Mouse (Mus musculus) liver, embryonic 14.5 days (tissue): ENCODE measurements around the gene Zfp366. TPM values are rescaled to one million over a fixed set of nuclear protein-coding genes. Genes with fewer than 3 reads are reported as not detected.

Experiments used
- ATAC-seq: fragments of 200-750 bp; cut with Nextera tagmentation; 2 replicates; pipeline ENCODE4 v1.8.0; 2017; ENCODE audit warnings: moderate number of reproducible peaks, mild to moderate bottlenecking, moderate library complexity; ENCODE audit not compliant: insufficient read depth
- DNase-seq, 3 experiments: peaks; one replicate each; pipeline ENCODE4 v3.0.0-alpha.2; 2012 to 2013; ENCODE audit warnings: low read depth in 3 of 3, low spot score in 3 of 3
- H3K27ac ChIP-seq: fragments of 300-500 bp; sonication (generic); 2 replicates; pipeline ENCODE4 v1.5.1; 2014; ENCODE audit warnings: moderate library complexity, mild to moderate bottlenecking, control low read depth, inconsistent platforms
- H3K27me3 ChIP-seq: fragments of 300-500 bp; sonication (generic); 2 replicates; pipeline ENCODE4 v1.6.1; 2014; ENCODE audit warnings: mild to moderate bottlenecking, low read length, moderate library complexity; ENCODE audit not compliant: control insufficient read depth, insufficient read depth
- H3K36me3 ChIP-seq: fragments of 300-500 bp; sonication (generic); replicated peaks from 2 replicates; pipeline ENCODE4 v1.6.1; 2014; ENCODE audit warnings: low read depth; ENCODE audit not compliant: control insufficient read depth, insufficient read depth
- H3K4me1 ChIP-seq, 2 experiments: fragments of 200-500 bp in 1 of 2; fragments of 300-500 bp in 1 of 2; sonication (generic) in 1 of 2; replicated peaks; 2 replicates each; pipeline ENCODE4 v1.6.1; 2012 to 2014; ENCODE audit warnings: antibody characterized with exemption in 1 of 2, inconsistent platforms in 1 of 2, low read length in 1 of 2; ENCODE audit not compliant: control insufficient read depth in 2 of 2, insufficient read depth in 2 of 2
- H3K4me2 ChIP-seq: fragments of 300-500 bp; sonication (generic); 2 replicates; pipeline ENCODE4 v1.6.1; 2014; ENCODE audit warnings: low read depth, mild to moderate bottlenecking, control low read depth, moderate library complexity
- H3K4me3 ChIP-seq, 2 experiments: fragments of 200-500 bp in 1 of 2; fragments of 300-500 bp in 1 of 2; sonication (generic) in 1 of 2; 2 replicates each; pipeline ENCODE4 v1.5.1; 2012 to 2014; ENCODE audit warnings: low read depth in 2 of 2, low read length in 2 of 2, mild to moderate bottlenecking in 2 of 2, control low read depth in 1 of 2, inconsistent platforms in 1 of 2, moderate library complexity in 1 of 2; ENCODE audit not compliant: insufficient read depth in 1 of 2
- H3K9ac ChIP-seq: fragments of 300-500 bp; sonication (generic); replicated peaks from 2 replicates; pipeline ENCODE4 v1.6.1; 2014; ENCODE audit warnings: mild to moderate bottlenecking, control low read depth, moderate library complexity
- H3K9me3 ChIP-seq: fragments of 300-500 bp; sonication (generic); 2 replicates; pipeline ENCODE4 v1.6.1; 2016; ENCODE audit warnings: low read length, mixed read lengths; ENCODE audit not compliant: control insufficient read depth
- CTCF ChIP-seq: IDR thresholded peaks from 2 replicates; pipeline ENCODE4 v1.5.1; 2016; ENCODE audit warnings: antibody characterized with exemption, low read depth, control low read depth
- EP300 ChIP-seq: IDR thresholded peaks from 2 replicates; pipeline ENCODE4 v1.6.1; 2016; ENCODE audit warnings: antibody characterized with exemption, low read depth
- WGBS: fragments of 180-500 bp; shearing (Covaris S2); extraction: QIAGEN DNeasy Blood & Tissue Kit; methylation state at CpG from one replicate; pipeline ENCODE4 v1.1.7; 2014; ENCODE audit not compliant: insufficient replicate concordance; 5-methylcytosine and 5-hydroxymethylcytosine counted together
- polyA plus RNA-seq, 2 experiments: library from polyadenylated mRNA; depleted of rRNA in 1 of 2; stranded (reverse) in 1 of 2; unstranded in 1 of 2; fragments of >200 nt; fragmentation: Nextera tagmentation in 1 of 2; extraction: Ambion mirVana in 1 of 2; gene quantifications; 2 replicates each; pipeline versions ENCODE4 v1.2.1 to v1.2.3; 2012 to 2014

The Zfp366 gene
- polyA plus RNA-seq, 2 experiments, result 0.28 to 0.46 TPM

DNA sequence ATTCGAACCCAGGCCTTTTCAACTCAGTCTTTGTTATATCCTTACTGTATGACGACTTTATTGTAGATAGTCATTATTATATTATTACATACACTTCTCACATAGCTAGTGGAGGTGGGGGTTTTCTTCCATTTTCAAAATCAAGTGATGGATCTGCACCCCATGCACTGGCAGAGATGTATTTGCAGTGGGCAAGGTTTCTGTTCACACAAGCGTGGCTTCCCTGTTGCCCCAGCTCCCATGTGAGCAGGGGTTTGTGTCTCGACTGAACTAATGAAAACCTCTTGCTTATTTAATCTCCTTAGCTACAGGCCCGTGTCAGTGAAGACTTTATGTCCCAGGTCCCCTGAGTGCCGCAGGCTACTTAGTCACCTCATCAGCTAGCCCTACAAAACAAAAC lies 59.8 kb downstream of the Zfp366 start:
- whole genome bisulfite sequencing, result 53% methylated on average over 6 of the region's 6 CpGs
- H3K36me3 ChIP-seq, result no peaks in the 10 kb centered on the region
- H3K27me3 ChIP-seq, result no peaks in the 10 kb centered on the region
- H3K9me3 ChIP-seq, result no peaks in the 10 kb centered on the region
- H3K4me2 ChIP-seq, result no peak overlapping the region
- no peak for ATAC-seq
- no peak for DNase-seq
- peaks cover 0 to 2% of the 10 kb centered on the region in 2 experiments; a peak in 1 of 4 replicates for H3K4me1 ChIP-seq
- no peak overlapping the region for H3K27ac ChIP-seq
- H3K4me3 ChIP-seq, result no peak overlapping the region
- TF ChIP-seq CTCF (no peak), EP300 (no peak)
- no peak overlapping the region for H3K9ac ChIP-seq

GRCm38 (mm10) chr13:99244896-99245295 lies 60.3 kb downstream of the Zfp366 start:
- ATAC-seq, result no peak
- no peak for TF ChIP-seq CTCF
- no peak for TF ChIP-seq EP300

DNA sequence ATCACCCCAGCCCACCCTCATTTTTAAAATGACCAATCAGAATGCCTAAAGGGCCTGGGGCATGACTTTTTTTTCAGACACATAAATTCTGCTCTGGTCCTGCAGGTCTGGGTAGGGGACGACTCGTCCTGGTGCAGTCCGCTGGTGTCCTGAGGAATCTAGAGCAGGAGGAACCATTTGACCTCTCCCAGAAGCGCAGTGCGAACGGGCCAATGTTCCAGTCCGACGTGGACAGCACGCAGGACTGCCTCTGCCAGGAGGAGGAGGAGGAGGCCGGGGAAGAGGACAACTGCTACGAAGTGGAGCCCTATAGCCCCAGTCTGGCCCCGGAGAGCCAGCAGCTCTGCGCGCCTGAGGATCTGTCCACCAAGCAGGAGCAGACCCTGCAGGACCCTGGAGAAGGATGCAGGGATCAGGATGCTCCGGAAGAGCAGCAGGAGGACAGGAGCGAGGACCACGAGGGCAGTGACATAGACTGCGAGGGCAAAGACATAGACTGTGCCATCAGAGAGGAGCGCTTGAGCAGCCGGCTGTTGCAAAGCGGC lies 61.4 kb downstream of the Zfp366 start:
- WGBS, result 85% methylated on average over 21 of the region's 21 CpGs
- no peak overlapping the region for H3K4me2 ChIP-seq
- H3K9me3 ChIP-seq, result no peaks in the 10 kb centered on the region
- H3K27ac ChIP-seq, result no peak overlapping the region
- DNase-seq (no peak), ATAC-seq (no peak)
- no peaks in the 10 kb centered on the region for H3K27me3 ChIP-seq
- no peak overlapping the region for H3K4me3 ChIP-seq
- H3K36me3 ChIP-seq, result no peaks in the 10 kb centered on the region
- no peak overlapping the region for H3K9ac ChIP-seq
- peaks cover 0 to 2% of the 10 kb centered on the region in 2 experiments; a peak in 1 of 4 replicates for H3K4me1 ChIP-seq
- no peak for TF ChIP-seq CTCF
- no peak for TF ChIP-seq EP300

More at GRCm38 (mm10) chr13:99244896-99245295, 60.3 kb downstream of the Zfp366 start:
- H3K9me3 ChIP-seq, result no peaks in the 10 kb centered on the region
- H3K4me2 ChIP-seq, result no peak overlapping the region
- no peak overlapping the region for H3K4me3 ChIP-seq
- H3K27ac ChIP-seq, result no peak overlapping the region
- 61% methylated on average over 3 of the region's 3 CpGs for WGBS
- no peak overlapping the region for H3K9ac ChIP-seq
- H3K36me3 ChIP-seq, result no peaks in the 10 kb centered on the region
- peaks cover 0 to 2% of the 10 kb centered on the region in 2 experiments; a peak in 1 of 4 replicates for H3K4me1 ChIP-seq
- H3K27me3 ChIP-seq, result no peaks in the 10 kb centered on the region
- DNase-seq, result no peak

DNA sequence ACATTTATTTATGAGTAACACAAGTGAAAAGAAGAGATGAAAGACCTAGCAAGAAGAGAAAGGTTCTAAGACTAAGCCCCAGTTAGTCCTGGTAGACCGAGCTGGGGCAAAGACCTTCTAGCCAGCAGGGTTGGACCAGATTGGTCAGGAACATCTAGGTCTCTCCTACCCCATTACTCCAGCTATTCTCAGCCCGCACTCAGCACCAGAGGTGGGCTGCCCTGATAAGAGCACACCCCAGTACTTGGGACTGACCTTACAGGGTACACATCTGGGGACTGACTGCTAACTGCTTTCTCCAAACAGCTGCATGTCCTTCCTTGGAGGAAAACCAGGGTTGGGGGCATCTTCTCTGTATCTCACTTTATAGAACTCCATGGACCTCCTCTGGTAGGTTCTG lies 66.2 kb downstream of the Zfp366 start:
- DNase-seq, result no peak
- TF ChIP-seq CTCF, result no peak
- no peak for TF ChIP-seq EP300
- no peak overlapping the region for H3K9ac ChIP-seq
- no peak overlapping the region for H3K4me2 ChIP-seq
- no peak for ATAC-seq
- H3K27ac ChIP-seq, result no peak overlapping the region
- H3K9me3 ChIP-seq, result no peaks in the 10 kb centered on the region
- WGBS, result 60% methylated on average over 2 of the region's 2 CpGs
- H3K4me1 ChIP-seq, result no peaks in the 10 kb centered on the region
- no peak overlapping the region for H3K4me3 ChIP-seq
- no peaks in the 10 kb centered on the region for H3K27me3 ChIP-seq
- no peaks in the 10 kb centered on the region for H3K36me3 ChIP-seq

DNA sequence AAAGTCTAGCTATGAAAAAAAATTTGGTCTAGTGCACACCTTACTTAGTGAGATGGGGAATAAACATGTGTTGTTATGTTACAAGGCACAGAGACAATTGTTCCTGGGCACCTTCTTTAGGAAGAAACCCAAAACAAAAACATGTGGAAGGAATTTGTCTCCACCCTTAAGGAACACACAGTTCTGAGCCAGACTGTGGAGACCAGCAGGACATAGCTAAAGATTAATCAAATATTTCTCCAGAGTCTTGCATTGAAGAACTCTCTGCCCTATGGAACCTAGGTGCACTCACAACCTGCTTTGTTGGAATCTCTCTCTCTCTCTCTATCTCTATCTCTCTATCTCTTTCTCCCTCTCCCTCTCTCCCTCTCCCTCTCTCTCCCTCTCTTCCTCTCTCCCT lies 69.6 kb downstream of the Zfp366 start:
- H3K36me3 ChIP-seq, result no peaks in the 10 kb centered on the region
- H3K27me3 ChIP-seq, result no peaks in the 10 kb centered on the region
- H3K4me1 ChIP-seq, result no peaks in the 10 kb centered on the region
- H3K27ac ChIP-seq, result no peak overlapping the region
- ATAC-seq, result no peak
- no peak for DNase-seq
- no peak overlapping the region for H3K4me2 ChIP-seq
- H3K9ac ChIP-seq, result no peak overlapping the region
- H3K9me3 ChIP-seq, result no peaks in the 10 kb centered on the region
- TF ChIP-seq CTCF (no peak), EP300 (no peak)
- H3K4me3 ChIP-seq, result no peak overlapping the region
